8 mouse cellular contexts compared by ENCODE assay signal in genomic region chr12:58211163-58212071, GRCm38 (mm10). TPM values are rescaled to one million over a fixed set of nuclear protein-coding genes. Genes with fewer than 3 reads are reported as not detected.
DNase-seq lines count a peak whose midpoint lies in the region; ATAC-seq and TF ChIP-seq lines count a peak whose summit lies in the region.
"Had no signal": no experiment of that assay in that cellular context is flagged by ENCODE, and none has a peak within 500 bp of the region (broad histone marks: within the 10 kb centered on the region; RNA-seq: fewer than 3 reads in every experiment).

TSS of gene Sstr1 (plus strand) at chr12:58211772.

- H3K27me3 ChIP-seq in E14TG2a.4 (ENCODE audit: insufficient read depth, low read length): peaks cover 63% of the 10 kb centered on the region
- peaks cover 57% of the 10 kb centered on the region for H3K27me3 ChIP-seq in hindbrain, embryonic 12.5 days
- H3K27me3 ChIP-seq in neural tube, embryonic 15.5 days (replicated peaks): peaks cover 26% of the 10 kb centered on the region

- no peaks in the 10 kb centered on the region for H3K36me3 ChIP-seq in E14TG2a.4 (ENCODE audit: insufficient read depth, low read length)
- H3K36me3 ChIP-seq in hindbrain, embryonic 12.5 days: no peaks in the 10 kb centered on the region
- H3K36me3 ChIP-seq in neural tube, embryonic 15.5 days: no peaks in the 10 kb centered on the region

- peak within 1 kb of the TSS; percentile 32 for H3K9ac ChIP-seq in hindbrain, embryonic 12.5 days
- H3K9ac ChIP-seq in neural tube, embryonic 15.5 days (replicated peaks): peak within 1 kb of the TSS; percentile 53

- WGBS in hindbrain, embryonic 12.5 days: 12% methylated on average over 21 of the region's 21 CpGs
- WGBS in neural tube, embryonic 15.5 days: 15% methylated on average over 21 of the region's 21 CpGs

- peak within 1 kb of the TSS; percentile 86 for H3K4me2 ChIP-seq in hindbrain, embryonic 12.5 days (replicated peaks)
- H3K4me2 ChIP-seq in neural tube, embryonic 15.5 days: peak within 1 kb of the TSS; percentile 81

- peak within 1 kb of the TSS; percentile 72 for H3K4me3 ChIP-seq in E14TG2a.4 (replicated peaks; ENCODE audit: low read length)
- peak within 1 kb of the TSS; percentile 51 for H3K4me3 ChIP-seq in hindbrain, embryonic 12.5 days
- H3K4me3 ChIP-seq in neural tube, embryonic 15.5 days (replicated peaks): peak within 1 kb of the TSS; percentile 54

- intact Hi-C loops in left cerebral cortex, postnatal 25 days (cut with DNase I): loop anchor here (5.0 to 10.0 kb wide), 6 partner anchors 124 to 713 kb away; no protein-coding TSS in a partner anchor

- peaks cover 45% of the 10 kb centered on the region for H3K4me1 ChIP-seq in E14TG2a.4 (replicated peaks; ENCODE audit: low read depth, low read length)
- peaks cover 39% of the 10 kb centered on the region for H3K4me1 ChIP-seq in hindbrain, embryonic 12.5 days
- peaks cover 45% of the 10 kb centered on the region for H3K4me1 ChIP-seq in neural tube, embryonic 15.5 days

- H3K9me3 ChIP-seq in E14TG2a.4 (ENCODE audit: low read length): no peaks in the 10 kb centered on the region
- H3K9me3 ChIP-seq in hindbrain, embryonic 12.5 days (replicated peaks): no peaks in the 10 kb centered on the region
- no peaks in the 10 kb centered on the region for H3K9me3 ChIP-seq in neural tube, embryonic 15.5 days (replicated peaks)

- DNase-seq in ES-CJ7 (ENCODE audit: low read depth, low spot score): peak; percentile 10
- peak; percentile 39 to 56 for DNase-seq in left cerebral cortex, postnatal 25 days (ENCODE audit: low spot score in 2 of 2)
- DNase-seq in adrenal gland, adult 2 months: no peak
- DNase-seq in cerebellum, postnatal 36 days: no peak

- TF ChIP-seq CTCF in E14TG2a.4 (conservative IDR thresholded peaks at IDR 0.05; ENCODE audit: low read length): no peak

- no peak within 1 kb of the TSS for H3K27ac ChIP-seq in hindbrain, embryonic 12.5 days
- H3K27ac ChIP-seq in neural tube, embryonic 15.5 days (replicated peaks): peak within 1 kb of the TSS; percentile 42

- no peak for ATAC-seq in hindbrain, embryonic 12.5 days (ENCODE audit: low FRiP score)
- ATAC-seq in neural tube, embryonic 15.5 days (ENCODE audit: low FRiP score): peak; percentile 3; the same call in 1 of the 2 replicates

RNA-seq across cellular contexts. Expression of gene Sstr1, which starts in this region (rescaled TPM):
- 1.5 and 1.8 TPM in 2 replicates for polyA plus RNA-seq in hindbrain, embryonic 12.5 days (2016; fragmentation: Nextera tagmentation; extraction: Ambion mirVana)
- 10 to 100 TPM; 37.7 to 40.4 TPM for total RNA-seq in left cerebral cortex, postnatal 25 days (2021)
- polyA plus RNA-seq in neural tube, embryonic 15.5 days (2015; fragmentation: Nextera tagmentation; extraction: Ambion mirVana): 22.7 and 26.5 TPM in 2 replicates
- total RNA-seq in adrenal gland, adult 2 months (2021): not detected
- polyA plus RNA-seq in adrenal gland, adult 2 months (2012; rRNA removed): 0.11 and 0.13 TPM in 2 replicates
- polyA plus RNA-seq: spleen, adult 2 months had no signal

Comparison
In these comparisons a context has a peak if more than half of its experiments do, and no peak if none do; other contexts are left out.
1. RNA of gene Sstr1 (total RNA-seq): 37.7 to 40.4 TPM in left cerebral cortex, postnatal 25 days; not detected in adrenal gland, adult 2 months; every median in the first group is over 10 times any median in the second.
2. DNase-seq: peak in ES-CJ7 (single experiment) and left cerebral cortex, postnatal 25 days (2 of 2); none in adrenal gland, adult 2 months (single experiment) and cerebellum, postnatal 36 days (0 of 2).
3. Peak in every context shown above with its lines, with median percentiles within 50 percentile points of each other: H3K4me3 ChIP-seq.